Mouse (Mus musculus) forebrain, postnatal 0 days (tissue): ENCODE measurements at regions not wholly inside any gene's neighbourhood (a gene's known extent, or its start where the extent isn't known, plus 50 kb on each side); places are given as distances from the start of the nearest gene placed in this dataset.

Experiments
- ATAC-seq: fragments of 200-750 bp; cut with Nextera tagmentation; 2 replicates; pipeline ENCODE4 v1.8.0; 2017; ENCODE audit warnings: mild to moderate bottlenecking, moderate library complexity
- DNase-seq: peaks from one replicate; pipeline ENCODE4 v3.0.0-alpha.2; 2015
- H3K27ac ChIP-seq: fragments of 300-500 bp; sonication (generic); 2 replicates; pipeline ENCODE4 v1.5.1; 2014; ENCODE audit warnings: low read depth, mild to moderate bottlenecking, antibody characterized with exemption, low read length, moderate library complexity, mixed read lengths
- H3K27me3 ChIP-seq: fragments of 300-500 bp; sonication (generic); 2 replicates; pipeline ENCODE4 v1.6.1; 2014; ENCODE audit warnings: mild to moderate bottlenecking, low read length, mixed read lengths; ENCODE audit not compliant: insufficient read depth
- H3K36me3 ChIP-seq: fragments of 300-500 bp; sonication (generic); 2 replicates; pipeline ENCODE4 v1.6.1; 2014; ENCODE audit warnings: mild to moderate bottlenecking, moderate library complexity; ENCODE audit not compliant: insufficient read depth
- H3K4me1 ChIP-seq: fragments of 300-500 bp; sonication (generic); 2 replicates; pipeline ENCODE4 v1.6.1; 2014; ENCODE audit warnings: antibody characterized with exemption; ENCODE audit not compliant: insufficient read depth
- H3K4me2 ChIP-seq: fragments of 300-500 bp; sonication (generic); 2 replicates; pipeline ENCODE4 v1.6.1; 2014; ENCODE audit warnings: low read depth, mild to moderate bottlenecking, moderate library complexity
- H3K4me3 ChIP-seq: fragments of 300-500 bp; sonication (generic); 2 replicates; pipeline ENCODE4 v1.5.1; 2014; ENCODE audit warnings: low read depth, low read length, mixed read lengths
- H3K9ac ChIP-seq: fragments of 300-500 bp; sonication (generic); 2 replicates; pipeline ENCODE4 v1.6.1; 2014; ENCODE audit warnings: mild to moderate bottlenecking
- H3K9me3 ChIP-seq: fragments of 300-500 bp; sonication (generic); 2 replicates; pipeline ENCODE4 v1.6.1; 2016; ENCODE audit warnings: low read length
- CTCF ChIP-seq: sonication (generic); IDR thresholded peaks from 2 replicates; pipeline ENCODE4 v1.5.1; 2016; ENCODE audit warnings: antibody characterized with exemption, control low read depth, low read depth
- WGBS: fragments of 180-500 bp; shearing (Covaris S2); extraction: QIAGEN DNeasy Blood & Tissue Kit; methylation state at CpG from one replicate; pipeline ENCODE4 v1.1.7; 2014; 5-methylcytosine and 5-hydroxymethylcytosine counted together

DNA sequence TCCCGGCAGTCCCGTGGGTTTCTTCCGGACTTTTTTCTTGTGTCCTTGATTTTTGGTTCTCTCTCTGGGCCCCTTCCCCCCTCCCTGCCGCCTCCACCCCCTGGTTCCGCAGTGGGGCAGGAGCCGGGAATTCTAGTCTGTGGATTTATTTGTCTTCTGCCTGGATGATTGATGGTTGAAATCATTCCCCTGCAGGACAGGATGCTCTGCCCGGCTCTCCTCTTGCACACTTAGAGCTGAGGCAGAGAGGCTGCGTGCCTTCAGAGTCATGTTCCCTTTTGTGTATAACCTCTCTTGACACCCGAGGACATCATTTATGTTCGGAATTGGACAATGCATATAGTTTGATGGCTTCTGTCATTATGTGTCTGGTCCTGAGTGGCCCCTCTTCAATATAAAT lies 74.0 kb downstream of the Dmrta2 start:
- Histone ChIP-seq H3K4me3 (no peak overlapping the region), H3K4me1 (no peaks in the 10 kb centered on the region), H3K27ac (no peak overlapping the region), H3K9ac (peak overlapping the region; percentile 63; the same call in 1 of the 2 replicates), H3K4me2 (no peak overlapping the region), H3K36me3 (no peaks in the 10 kb centered on the region), H3K9me3 (no peaks in the 10 kb centered on the region), H3K27me3 (no peaks in the 10 kb centered on the region)
- TF ChIP-seq CTCF, result no peak
- ATAC-seq (no peak), DNase-seq (no peak)
- WGBS, result 61% methylated on average over 10 of the region's 10 CpGs

GRCm38 (mm10) chr4:110052998-110053397 lies 75.1 kb downstream of the Dmrta2 start:
- H3K27me3 ChIP-seq, result no peaks in the 10 kb centered on the region
- no peak overlapping the region for H3K4me3 ChIP-seq
- no peaks in the 10 kb centered on the region for H3K36me3 ChIP-seq
- ATAC-seq (no peak), DNase-seq (no peak)
- no peak overlapping the region for H3K9ac ChIP-seq
- no peaks in the 10 kb centered on the region for H3K4me1 ChIP-seq
- peak; percentile 49 for TF ChIP-seq CTCF
- H3K4me2 ChIP-seq, result no peak overlapping the region
- no peaks in the 10 kb centered on the region for H3K9me3 ChIP-seq
- no peak overlapping the region for H3K27ac ChIP-seq
- 93% methylated on average over 4 of the region's 4 CpGs for WGBS

- no peaks in the 10 kb centered on the region for H3K9me3 ChIP-seq
- WGBS, result 87% methylated on average over 3 of the region's 3 CpGs
- no peaks in the 10 kb centered on the region for H3K27me3 ChIP-seq
- H3K4me1 ChIP-seq, result no peaks in the 10 kb centered on the region
- no peak overlapping the region for H3K4me3 ChIP-seq
- H3K9ac ChIP-seq, result no peak overlapping the region
- H3K4me2 ChIP-seq, result no peak overlapping the region
- H3K27ac ChIP-seq, result no peak overlapping the region
- DNase-seq (no peak), ATAC-seq (no peak)
- no peak for TF ChIP-seq CTCF
- H3K36me3 ChIP-seq, result no peaks in the 10 kb centered on the region
Measured at GRCm38 (mm10) chr4:110073836-110074235, 96.0 kb downstream of the Dmrta2 start.

DNA sequence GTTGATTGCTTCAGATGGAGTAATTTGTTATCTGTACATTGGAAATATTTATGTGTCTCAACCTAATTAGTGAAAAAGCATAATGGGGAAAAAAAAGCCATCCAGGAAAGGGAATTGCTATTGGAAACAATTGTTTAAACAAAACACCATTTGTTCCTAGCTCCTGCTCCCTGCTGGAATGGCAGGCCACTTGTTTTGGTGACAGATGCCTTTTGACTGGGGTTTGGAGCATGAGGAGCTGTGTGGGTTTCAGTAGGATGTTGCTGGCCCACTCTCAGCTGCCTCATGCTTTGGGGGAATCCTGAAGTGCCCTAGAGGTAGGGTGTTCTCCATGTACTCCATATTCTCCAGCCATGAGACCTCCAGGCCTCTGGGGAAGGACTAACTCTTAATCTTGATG lies 105.5 kb downstream of the Dmrta2 start:
- DNase-seq (no peak), ATAC-seq (no peak)
- Histone ChIP-seq H3K4me1 (no peaks in the 10 kb centered on the region), H3K4me3 (no peak overlapping the region), H3K9ac (no peak overlapping the region), H3K4me2 (no peak overlapping the region), H3K27ac (no peak overlapping the region), H3K9me3 (no peaks in the 10 kb centered on the region), H3K27me3 (no peaks in the 10 kb centered on the region), H3K36me3 (no peaks in the 10 kb centered on the region)
- no peak for TF ChIP-seq CTCF

DNA sequence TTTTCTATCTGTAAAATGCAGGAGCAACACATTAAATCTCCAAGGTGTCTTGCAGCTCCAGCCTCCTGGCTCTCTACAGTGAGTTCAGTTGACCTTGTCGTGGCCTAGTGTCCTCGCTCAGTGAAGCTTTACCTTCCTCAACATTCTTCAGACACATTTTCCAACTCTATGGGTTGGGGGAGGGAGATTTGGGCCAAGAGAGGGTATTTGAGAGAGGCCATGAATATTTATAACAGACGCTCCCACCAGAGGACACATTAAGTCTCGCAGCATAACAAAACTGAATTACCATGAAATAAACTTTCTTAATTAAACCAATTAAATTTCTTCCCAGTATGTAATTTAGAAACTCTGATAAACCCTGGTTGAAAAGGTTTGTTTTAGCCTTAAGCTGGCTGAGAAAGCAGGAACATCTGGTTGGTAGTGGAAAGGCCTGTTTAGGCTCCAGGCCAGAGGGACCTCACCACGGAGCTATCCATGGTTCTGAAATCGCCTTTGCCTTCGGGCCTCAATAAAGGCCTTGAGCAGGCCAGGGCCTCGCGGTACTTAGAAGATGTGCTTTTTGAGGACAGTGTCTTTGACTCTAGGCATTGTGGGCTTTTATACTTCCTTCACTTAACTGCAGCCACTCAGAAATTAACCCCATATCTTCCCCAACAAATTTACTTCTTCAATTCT lies 109.9 kb downstream of the Dmrta2 start:
- H3K9me3 ChIP-seq, result no peaks in the 10 kb centered on the region
- H3K27me3 ChIP-seq, result no peaks in the 10 kb centered on the region
- no peak overlapping the region for H3K9ac ChIP-seq
- TF ChIP-seq CTCF, result no peak
- ATAC-seq (no peak), DNase-seq (peak; percentile 20)
- no peaks in the 10 kb centered on the region for H3K36me3 ChIP-seq
- no peak overlapping the region for H3K27ac ChIP-seq
- H3K4me3 ChIP-seq, result no peak overlapping the region
- H3K4me2 ChIP-seq, result no peak overlapping the region
- no peaks in the 10 kb centered on the region for H3K4me1 ChIP-seq
- 24% methylated on average over 9 of the region's 9 CpGs for WGBS

- no peak overlapping the region for H3K27ac ChIP-seq
- no peaks in the 10 kb centered on the region for H3K36me3 ChIP-seq
- no peak overlapping the region for H3K4me2 ChIP-seq
- no peaks in the 10 kb centered on the region for H3K9me3 ChIP-seq
- no peak for ATAC-seq
- 88% methylated on average over 6 of the region's 6 CpGs for WGBS
- DNase-seq, result no peak
- no peak overlapping the region for H3K9ac ChIP-seq
- TF ChIP-seq CTCF, result no peak
- H3K4me3 ChIP-seq, result no peak overlapping the region
- H3K4me1 ChIP-seq, result no peaks in the 10 kb centered on the region
- no peaks in the 10 kb centered on the region for H3K27me3 ChIP-seq
Measured at GRCm38 (mm10) chr4:110093040-110093820, 115.4 kb downstream of the Dmrta2 start.

DNA sequence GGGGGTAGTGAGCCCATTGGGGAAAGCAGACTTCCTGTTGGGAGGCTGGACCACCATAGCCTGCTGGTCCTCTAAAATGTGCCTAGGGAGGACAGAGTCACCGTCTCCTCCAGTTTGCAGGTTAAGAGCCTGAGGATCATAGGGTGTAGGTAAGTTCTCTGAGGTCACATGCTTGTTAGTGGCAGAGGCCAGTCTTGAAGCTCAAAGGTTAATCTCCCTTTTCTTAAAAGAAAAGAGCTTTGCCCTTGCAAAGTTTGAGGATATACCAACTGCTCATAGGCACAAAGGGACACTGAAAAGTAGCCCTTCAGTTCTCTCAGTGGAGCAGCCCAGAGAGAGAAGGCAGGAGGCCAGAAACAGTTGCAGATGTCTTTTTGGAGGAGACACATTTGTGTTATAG lies 116.7 kb downstream of the Dmrta2 start:
- WGBS, result 83% methylated on average over 1 of the region's 1 CpGs
- H3K36me3 ChIP-seq, result no peaks in the 10 kb centered on the region
- H3K9ac ChIP-seq, result no peak overlapping the region
- no peak overlapping the region for H3K27ac ChIP-seq
- no peak overlapping the region for H3K4me2 ChIP-seq
- DNase-seq, result no peak
- no peak for ATAC-seq
- no peaks in the 10 kb centered on the region for H3K4me1 ChIP-seq
- no peaks in the 10 kb centered on the region for H3K27me3 ChIP-seq
- no peak overlapping the region for H3K4me3 ChIP-seq
- no peaks in the 10 kb centered on the region for H3K9me3 ChIP-seq
- TF ChIP-seq CTCF, result no peak
